Mouse (Mus musculus) limb, embryonic 13.5 days (tissue): ENCODE results near the gene Plrg1. TPM values are rescaled to one million over a fixed set of nuclear protein-coding genes. Genes with fewer than 3 reads are reported as not detected.
A peak's percentile ranks its signal among the peaks of the same experiment; 100 is the strongest.

Source experiments
- ATAC-seq: fragments of 200-750 bp; cut with Nextera tagmentation; 2 replicates; pipeline ENCODE4 v1.8.0; 2017; ENCODE audit warnings: low read depth, moderate number of reproducible peaks, moderate TSS enrichment; ENCODE audit not compliant: low FRiP score
- H3K27ac ChIP-seq: fragments of 300-500 bp; sonication (generic); 2 replicates; pipeline ENCODE4 v1.5.1; 2015; ENCODE audit warnings: inconsistent platforms, mild to moderate bottlenecking, moderate library complexity
- H3K27me3 ChIP-seq: fragments of 300-500 bp; sonication (generic); 2 replicates; pipeline ENCODE4 v1.6.1; 2015; ENCODE audit warnings: mild to moderate bottlenecking, inconsistent platforms
- H3K36me3 ChIP-seq: fragments of 300-500 bp; sonication (generic); 2 replicates; pipeline ENCODE4 v1.6.1; 2015; ENCODE audit warnings: inconsistent platforms, mild to moderate bottlenecking, moderate library complexity
- H3K4me1 ChIP-seq: fragments of 300-500 bp; sonication (generic); 2 replicates; pipeline ENCODE4 v1.6.1; 2015; ENCODE audit warnings: inconsistent platforms
- H3K4me2 ChIP-seq: fragments of 300-500 bp; sonication (generic); replicated peaks from 2 replicates; pipeline ENCODE4 v1.6.1; 2015; ENCODE audit warnings: inconsistent platforms, mild to moderate bottlenecking, moderate library complexity
- H3K4me3 ChIP-seq: fragments of 300-500 bp; sonication (generic); 2 replicates; pipeline ENCODE4 v1.5.1; 2015; ENCODE audit warnings: moderate library complexity, mild to moderate bottlenecking, inconsistent platforms
- H3K9ac ChIP-seq: fragments of 300-500 bp; sonication (generic); 2 replicates; pipeline ENCODE4 v1.6.1; 2015; ENCODE audit warnings: mild to moderate bottlenecking, inconsistent platforms
- H3K9me3 ChIP-seq: fragments of 300-500 bp; sonication (generic); 2 replicates; pipeline ENCODE4 v1.6.1; 2016; ENCODE audit warnings: inconsistent platforms
- WGBS: fragments of 180-500 bp; shearing (Covaris S2); methylation state at CpG from one replicate; pipeline ENCODE4 v1.1.7; 2015; 5-methylcytosine and 5-hydroxymethylcytosine counted together
- polyA plus RNA-seq: library from polyadenylated mRNA; unstranded; fragments of >200 nt; fragmentation: Nextera tagmentation; extraction: Ambion mirVana; gene quantifications from 2 replicates; pipeline ENCODE4 v1.2.1, GENCODE M21; 2015

Gene Plrg1
- polyA plus RNA-seq, 1 experiment from 2014 or later, result 115 TPM

DNA sequence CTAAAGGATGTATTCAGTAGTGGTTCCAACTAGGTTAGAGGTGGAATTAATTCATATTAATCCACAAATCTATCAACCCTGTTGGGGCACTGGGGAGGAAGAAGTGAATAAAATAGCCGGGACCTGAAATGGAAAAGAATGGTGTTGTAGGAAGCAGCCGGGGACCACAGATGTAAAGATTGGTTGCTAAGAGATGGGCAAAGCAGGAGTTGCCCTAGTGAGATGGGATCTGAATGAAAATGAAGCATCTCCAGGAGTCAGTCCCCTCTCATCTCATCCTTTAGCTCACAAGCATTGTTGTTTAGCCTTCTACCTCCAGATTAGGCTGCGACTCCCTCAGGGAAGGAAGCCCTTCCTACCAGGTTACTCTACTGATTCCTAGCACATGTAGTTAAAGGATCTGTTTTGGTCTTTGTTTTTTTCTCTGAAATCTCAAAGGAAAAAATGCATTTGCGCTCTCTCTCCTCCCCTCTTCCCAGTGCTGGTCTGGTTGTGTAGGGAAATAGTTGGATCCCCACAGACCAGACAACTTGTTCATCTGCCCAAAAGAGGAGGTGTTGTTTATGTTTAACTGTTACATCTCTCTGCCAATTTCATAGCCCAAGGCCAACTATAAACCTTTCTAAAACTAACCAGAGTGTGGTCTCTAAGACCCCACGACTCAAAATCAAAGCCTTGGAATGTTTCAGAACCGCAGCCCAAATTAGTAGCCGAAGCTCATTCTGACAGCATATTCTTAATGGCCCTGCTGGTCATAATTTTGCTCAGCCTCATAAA lies 56.4 kb downstream of the Plrg1 start:
- no peak overlapping the region for H3K9ac ChIP-seq
- no peak overlapping the region for H3K27ac ChIP-seq
- no peak overlapping the region for H3K4me2 ChIP-seq
- H3K36me3 ChIP-seq, result no peaks in the 10 kb centered on the region
- H3K4me3 ChIP-seq, result no peak overlapping the region
- H3K9me3 ChIP-seq, result no peaks in the 10 kb centered on the region
- WGBS, result 44% methylated on average over 7 of the region's 7 CpGs
- peaks cover 21% of the 10 kb centered on the region for H3K27me3 ChIP-seq
- peaks cover 30% of the 10 kb centered on the region for H3K4me1 ChIP-seq
- no peak for ATAC-seq

DNA sequence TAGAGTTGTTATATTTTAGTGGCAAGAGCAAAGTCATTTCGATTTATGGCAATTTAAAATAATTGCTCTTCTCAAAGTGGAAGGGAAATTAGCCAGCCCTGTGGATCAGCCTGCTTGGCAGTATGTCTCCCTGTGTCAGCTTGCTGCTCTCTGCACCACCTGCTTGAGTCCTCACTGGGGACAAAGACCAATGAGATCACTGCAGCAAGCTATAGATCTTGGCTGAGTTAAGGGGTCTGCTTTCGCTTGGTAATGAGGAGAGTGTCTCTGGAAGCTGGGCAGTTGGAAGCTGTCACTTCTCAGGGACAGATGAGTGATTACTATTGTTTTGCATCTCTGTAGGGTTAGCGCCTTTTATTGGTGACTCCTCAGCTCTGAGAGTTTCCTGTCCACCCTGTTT lies 57.5 kb downstream of the Plrg1 start:
- WGBS, result 22% methylated on average over 3 of the region's 3 CpGs
- Histone ChIP-seq H3K27me3 (peaks cover 21% of the 10 kb centered on the region), H3K36me3 (no peaks in the 10 kb centered on the region), H3K4me2 (peak overlapping the region; percentile 7), H3K9ac (no peak overlapping the region), H3K4me3 (no peak overlapping the region), H3K9me3 (no peaks in the 10 kb centered on the region), H3K4me1 (peaks cover 33% of the 10 kb centered on the region), H3K27ac (no peak overlapping the region)
- ATAC-seq, result no peak

DNA sequence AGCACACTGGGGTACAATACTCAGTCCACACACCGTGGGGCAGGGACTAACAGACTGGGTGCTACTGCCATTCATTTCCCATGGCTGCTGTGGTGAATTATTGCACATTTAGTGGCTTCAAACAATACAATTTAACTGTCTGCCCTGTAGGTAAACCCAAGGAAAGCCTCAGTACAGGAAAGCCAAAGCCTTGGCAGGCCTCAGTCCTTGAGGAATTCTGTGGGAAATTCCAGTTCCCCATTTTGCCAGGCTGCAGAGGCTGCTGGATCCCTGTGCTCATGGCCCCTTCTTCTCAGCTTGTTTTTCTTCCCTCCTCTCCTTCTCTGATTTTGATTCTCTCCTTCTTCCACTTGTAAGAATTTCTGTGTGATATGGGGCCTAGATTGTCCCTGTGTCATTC lies 59.6 kb downstream of the Plrg1 start:
- no peak for ATAC-seq
- Histone ChIP-seq H3K36me3 (no peaks in the 10 kb centered on the region), H3K4me1 (peaks cover 36% of the 10 kb centered on the region), H3K4me2 (no peak overlapping the region), H3K9me3 (no peaks in the 10 kb centered on the region), H3K9ac (no peak overlapping the region), H3K4me3 (no peak overlapping the region), H3K27me3 (peaks cover 14% of the 10 kb centered on the region), H3K27ac (no peak overlapping the region)
- WGBS, result 46% methylated on average over 1 of the region's 1 CpGs

- Histone ChIP-seq H3K4me3 (no peak overlapping the region), H3K4me1 (peaks cover 26% of the 10 kb centered on the region), H3K9me3 (no peaks in the 10 kb centered on the region), H3K27me3 (peaks cover 14% of the 10 kb centered on the region; the same call in 1 of the 2 replicates), H3K27ac (no peak overlapping the region; the same call in 1 of the 2 replicates), H3K36me3 (no peaks in the 10 kb centered on the region), H3K9ac (no peak overlapping the region), H3K4me2 (no peak overlapping the region)
- WGBS, result 32% methylated on average over 10 of the region's 10 CpGs
- no peak for ATAC-seq
These were observed 62.3 kb downstream of the Plrg1 start for GRCm38 (mm10) chr3:83117592-83117991.

Other genes with a start within 250 kb of the Plrg1 start
- gene Rbm46, start 179.0 kb upstream of the Plrg1 start, polyA plus RNA-seq, result 5.5 and 6.4 TPM in 2 replicates
- 0.40 and 0.62 TPM in 2 replicates for gene Lrat, start 151.5 kb upstream of the Plrg1 start, polyA plus RNA-seq
- gene Fgg, start 47.8 kb upstream of the Plrg1 start, polyA plus RNA-seq, result 0.10 and 1.1 TPM in 2 replicates
- 0.09 and 1.0 TPM in 2 replicates for gene Fga, start 29.4 kb upstream of the Plrg1 start, polyA plus RNA-seq
- gene Fgb, start 5.7 kb upstream of the Plrg1 start, polyA plus RNA-seq, result 0.78 TPM in 1 of 2 replicates, not detected in the other
- 0.72 and 0.84 TPM in 2 replicates for gene Dchs2, start 72.4 kb downstream of the Plrg1 start, polyA plus RNA-seq